Mouse (Mus musculus) liver, adult 2 months (tissue): ENCODE measurements around the gene Dnajc27. TPM values are rescaled to one million over a fixed set of nuclear protein-coding genes. Genes with fewer than 3 reads are reported as not detected.
A peak's percentile ranks its signal among the peaks of the same experiment; 100 is the strongest.

Experiments
- DNase-seq: peaks from one replicate; pipeline ENCODE4 v3.0.0-alpha.2; 2011; ENCODE audit warnings: low read depth, low spot score; ENCODE audit errors: extremely low read depth
- H3K27ac ChIP-seq: fragments of 200-500 bp; replicated peaks from 2 replicates; pipeline ENCODE4 v1.5.1; 2012; ENCODE audit warnings: low read depth, mild to moderate bottlenecking, control low read depth, inconsistent platforms, low read length; ENCODE audit not compliant: insufficient read depth
- H3K27me3 ChIP-seq: fragments of 200-500 bp; 2 replicates; pipeline ENCODE4 v1.6.1; 2012; ENCODE audit warnings: mild to moderate bottlenecking, moderate library complexity, low read length, inconsistent platforms; ENCODE audit not compliant: control insufficient read depth, insufficient read depth
- H3K36me3 ChIP-seq: fragments of 200-500 bp; 2 replicates; pipeline ENCODE4 v1.6.1; 2012; ENCODE audit warnings: low read length, inconsistent platforms; ENCODE audit not compliant: control insufficient read depth, insufficient read depth
- H3K4me1 ChIP-seq: fragments of 200-500 bp; 2 replicates; pipeline ENCODE4 v1.6.1; 2011; ENCODE audit warnings: low read length; ENCODE audit not compliant: control insufficient read depth, insufficient read depth
- H3K4me3 ChIP-seq: fragments of 200-500 bp; 2 replicates; pipeline ENCODE4 v1.5.1; 2011; ENCODE audit warnings: low read depth, mild to moderate bottlenecking, control low read depth, low read length, moderate library complexity; ENCODE audit not compliant: insufficient read depth
- H3K79me2 ChIP-seq: fragments of 200-500 bp; 2 replicates; pipeline ENCODE4 v1.6.1; 2012; ENCODE audit warnings: inconsistent platforms, mild to moderate bottlenecking, low read length, moderate library complexity; ENCODE audit not compliant: control insufficient read depth, insufficient read depth
- H3K9ac ChIP-seq: fragments of 200-500 bp; 2 replicates; pipeline ENCODE4 v1.6.1; 2012; ENCODE audit warnings: low read depth, mild to moderate bottlenecking, control low read depth, inconsistent platforms, low read length
- CTCF ChIP-seq: fragments of 200-500 bp; IDR thresholded peaks from 2 replicates; pipeline ENCODE4 v1.5.1; 2011; ENCODE audit warnings: low read depth, low read length, control low read depth
- POLR2A ChIP-seq: fragments of 200-500 bp; IDR thresholded peaks from 2 replicates; pipeline ENCODE4 v1.6.1; 2011; ENCODE audit warnings: low read length, control low read depth; ENCODE audit not compliant: insufficient read depth; ENCODE audit errors: extremely low read depth
- WGBS: fragments of 180-500 bp; shearing (Covaris S2); methylation state at CpG from one replicate; pipeline ENCODE4 v1.1.7; 2018; 5-methylcytosine and 5-hydroxymethylcytosine counted together
- polyA plus RNA-seq: library from polyadenylated mRNA; depleted of rRNA; stranded (reverse); fragments of >200 nt; gene quantifications from 2 replicates; pipeline ENCODE4 v1.2.3, GENCODE M21; 2012
- total RNA-seq: library from RNA; depleted of rRNA; stranded (reverse); fragments of >200 nt; gene quantifications from 2 replicates; pipeline ENCODE4 v1.2.3, GENCODE M21; 2014

The Dnajc27 gene
- total and polyA plus RNA-seq, 2 experiments, result 0.46 to 0.54 TPM

DNA sequence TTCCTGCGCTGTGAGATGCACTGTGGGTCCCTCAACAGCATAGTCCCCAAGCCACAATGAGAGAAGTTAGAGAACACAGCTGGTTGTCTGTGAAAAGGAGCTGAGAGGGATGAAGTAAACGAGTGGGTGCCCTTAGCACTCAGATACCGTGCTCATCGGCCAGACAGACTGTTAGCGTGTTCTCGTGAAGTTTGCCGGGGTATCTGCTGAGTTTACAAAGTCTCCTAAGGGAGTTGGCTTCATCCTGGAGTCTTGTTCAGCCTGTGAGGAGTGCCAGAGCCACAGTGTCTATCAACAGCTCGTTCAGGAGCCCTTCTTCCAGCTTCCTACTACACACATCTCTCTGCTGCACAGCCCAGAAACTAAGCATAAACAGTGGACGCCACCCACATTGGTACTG, 33.7 kb downstream of the Dnajc27 start:
- Histone ChIP-seq H3K4me1 (no peaks in the 10 kb centered on the region), H3K27ac (no peak overlapping the region), H3K27me3 (no peaks in the 10 kb centered on the region), H3K4me3 (no peak overlapping the region), H3K36me3 (no peaks in the 10 kb centered on the region), H3K9ac (no peak overlapping the region), H3K79me2 (no peaks in the 10 kb centered on the region)
- 80% methylated on average over 9 of the region's 9 CpGs for WGBS
- TF ChIP-seq POLR2A, result no peak
- no peak for TF ChIP-seq CTCF
- no peak for DNase-seq

DNA sequence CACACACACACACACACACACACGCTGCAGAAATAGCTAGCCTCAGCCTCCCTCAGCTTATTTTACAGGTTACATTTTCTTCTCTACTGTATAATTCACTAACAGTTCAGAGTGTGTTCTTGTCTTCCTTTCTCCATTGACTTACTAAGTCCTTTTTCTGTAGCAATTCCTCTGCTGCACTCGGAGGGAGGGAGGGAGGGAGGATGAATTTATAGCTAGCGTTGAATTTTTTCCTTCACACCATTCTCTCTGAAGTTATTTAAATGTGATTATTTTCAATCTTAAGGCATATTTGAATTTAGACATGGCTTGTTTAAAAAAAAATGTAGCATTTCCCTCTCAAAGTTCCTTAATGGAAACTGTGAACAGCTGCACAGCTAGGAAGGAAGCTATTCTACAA, 34.8 kb downstream of the Dnajc27 start:
- Histone ChIP-seq H3K36me3 (no peaks in the 10 kb centered on the region), H3K27me3 (no peaks in the 10 kb centered on the region), H3K4me3 (no peak overlapping the region), H3K9ac (no peak overlapping the region), H3K79me2 (no peaks in the 10 kb centered on the region), H3K27ac (no peak overlapping the region), H3K4me1 (no peaks in the 10 kb centered on the region)
- no peak for DNase-seq
- WGBS, result 78% methylated on average over 3 of the region's 3 CpGs
- no peak for TF ChIP-seq POLR2A
- TF ChIP-seq CTCF, result no peak

DNA sequence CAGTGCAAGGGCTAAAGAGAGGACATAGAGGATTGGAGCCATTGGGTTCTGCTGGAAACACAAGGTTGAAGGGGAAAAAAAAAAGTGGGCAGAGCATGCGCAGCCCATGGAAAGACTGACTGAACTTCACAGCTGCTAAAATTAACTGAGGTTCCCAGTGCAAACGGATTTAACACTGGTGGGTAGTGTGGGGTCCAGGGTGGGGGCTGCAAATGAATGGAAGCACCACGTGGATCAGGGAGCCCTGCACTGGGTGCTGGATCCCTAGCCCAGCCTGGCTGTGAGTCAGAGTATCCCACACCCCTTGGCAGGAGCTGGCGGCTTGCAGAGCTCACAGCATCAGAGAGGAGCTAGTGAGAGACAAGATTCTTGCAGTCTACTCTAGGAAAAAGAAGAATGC, 35.2 kb downstream of the Dnajc27 start:
- H3K4me3 ChIP-seq, result no peak overlapping the region
- H3K9ac ChIP-seq, result no peak overlapping the region
- H3K27ac ChIP-seq, result no peak overlapping the region
- H3K4me1 ChIP-seq, result no peaks in the 10 kb centered on the region
- H3K79me2 ChIP-seq, result no peaks in the 10 kb centered on the region
- H3K27me3 ChIP-seq, result no peaks in the 10 kb centered on the region
- no peak for DNase-seq
- TF ChIP-seq CTCF (no peak), POLR2A (no peak)
- 71% methylated on average over 4 of the region's 4 CpGs for WGBS
- H3K36me3 ChIP-seq, result no peaks in the 10 kb centered on the region

DNA sequence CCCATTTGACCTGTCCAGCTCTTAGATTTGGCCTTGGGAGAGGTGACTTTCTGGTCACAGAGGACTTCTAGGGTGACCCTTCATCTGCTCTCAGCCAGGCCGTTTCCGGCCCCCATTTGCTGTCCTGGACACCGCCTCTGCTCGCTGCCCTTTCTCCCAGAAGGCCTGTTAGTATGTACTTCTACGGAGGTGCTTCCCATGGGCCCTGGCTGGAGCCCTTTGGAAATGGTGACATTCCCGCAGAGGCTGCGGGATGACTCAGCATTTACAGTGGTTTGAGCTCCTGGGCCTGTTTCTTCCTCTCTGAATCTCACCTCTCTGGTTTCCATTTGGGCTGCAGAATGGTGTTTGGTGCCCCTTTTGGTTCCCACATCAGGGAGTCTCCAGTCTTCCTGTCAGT, 45.0 kb downstream of the Dnajc27 start:
- Histone ChIP-seq H3K4me3 (no peak overlapping the region), H3K4me1 (no peaks in the 10 kb centered on the region), H3K79me2 (no peaks in the 10 kb centered on the region), H3K27me3 (no peaks in the 10 kb centered on the region), H3K27ac (no peak overlapping the region), H3K36me3 (no peaks in the 10 kb centered on the region), H3K9ac (no peak overlapping the region)
- TF ChIP-seq POLR2A, result no peak
- no peak for TF ChIP-seq CTCF
- 80% methylated on average over 7 of the region's 7 CpGs for WGBS
- DNase-seq, result no peak

DNA sequence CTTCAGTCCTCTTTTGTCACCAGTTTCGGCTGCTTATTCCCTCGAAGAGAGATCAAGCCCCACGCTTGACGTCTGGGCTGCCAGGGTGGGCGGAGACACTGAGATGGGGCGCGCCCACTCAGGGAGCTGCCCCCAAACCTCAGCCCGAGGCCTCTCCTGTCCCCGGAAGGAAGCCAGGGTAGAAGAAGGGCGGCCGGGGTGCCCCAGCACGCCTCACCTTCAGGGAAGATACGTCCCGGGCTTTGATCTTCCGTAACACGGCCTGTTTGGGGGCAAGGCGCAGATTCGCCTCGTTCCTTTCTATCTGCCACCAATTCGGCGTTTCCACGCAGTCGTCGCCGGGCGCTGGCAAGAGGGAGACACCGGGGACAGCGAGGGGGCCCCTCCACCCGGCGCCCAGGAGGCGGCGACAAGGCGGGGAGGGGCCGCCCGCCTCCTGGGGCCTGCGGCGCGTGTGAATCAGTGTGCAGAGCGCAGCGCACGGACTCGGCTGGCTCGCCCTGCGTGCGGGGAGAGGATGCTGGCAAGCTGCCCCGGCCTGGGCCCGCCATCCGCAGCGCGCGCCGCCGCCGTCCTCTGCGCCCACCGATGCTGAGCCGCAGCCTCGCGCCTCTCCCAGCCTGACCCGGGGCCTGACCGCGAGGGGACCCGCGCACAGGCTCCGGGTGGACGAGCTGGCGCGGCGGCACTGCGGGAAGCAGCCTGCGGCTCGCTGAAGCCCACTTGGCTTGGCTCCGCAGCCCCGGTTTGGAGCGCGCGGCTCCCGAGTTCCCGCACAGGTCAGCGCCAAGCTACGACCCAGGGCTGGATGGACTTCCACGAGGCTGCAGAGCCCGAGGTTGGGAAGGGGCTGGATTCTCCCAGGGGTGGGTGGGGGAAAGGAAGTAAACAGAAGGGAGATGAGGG, 50.8 kb downstream of the Dnajc27 start, which contains the start of gene Adcy3:
Gene Adcy3 (plus strand): TSS at position 163 of the 906 bp plus-strand sequence.
- no peak within 1 kb of the TSS for H3K27ac ChIP-seq
- 2% methylated on average over 83 of the region's 83 CpGs for WGBS
- no peaks in the 10 kb centered on the region for H3K36me3 ChIP-seq
- no peak for DNase-seq
- peaks cover 5% of the 10 kb centered on the region; the same call in 1 of the 2 replicates for H3K27me3 ChIP-seq
- H3K79me2 ChIP-seq, result no peaks in the 10 kb centered on the region
- H3K4me1 ChIP-seq, result no peaks in the 10 kb centered on the region
- peak within 1 kb of the TSS; percentile 61 for H3K9ac ChIP-seq
- TF ChIP-seq POLR2A (no peak), CTCF (no peak)
- H3K4me3 ChIP-seq, result peak within 1 kb of the TSS; percentile 62

DNA sequence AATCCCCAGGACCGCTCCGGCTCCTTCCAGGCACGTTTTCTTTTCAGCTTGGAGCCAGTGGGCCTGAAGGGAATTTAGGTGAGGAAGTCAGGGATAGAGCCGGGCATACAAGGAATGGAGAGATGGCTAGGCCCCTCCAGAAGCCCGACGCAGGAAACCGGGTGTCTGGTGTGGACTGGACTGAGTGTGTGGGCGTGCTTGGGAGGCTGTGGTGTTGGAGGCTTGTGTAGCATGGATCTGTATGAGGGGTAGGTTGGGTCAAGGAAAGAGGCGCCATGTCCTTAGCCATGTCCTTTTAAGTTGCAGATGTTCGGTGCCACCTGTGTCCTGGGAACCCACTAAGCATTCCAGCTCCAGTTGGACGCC, 51.4 kb downstream of the Dnajc27 start:
- Histone ChIP-seq H3K27me3 (peaks cover 5% of the 10 kb centered on the region; the same call in 1 of the 2 replicates), H3K4me3 (peak overlapping the region; percentile 62; the same call in 1 of the 2 replicates), H3K4me1 (no peaks in the 10 kb centered on the region), H3K27ac (no peak overlapping the region), H3K9ac (peak overlapping the region; percentile 61; the same call in 1 of the 2 replicates), H3K79me2 (no peaks in the 10 kb centered on the region), H3K36me3 (no peaks in the 10 kb centered on the region)
- no peak for DNase-seq
- WGBS, result 29% methylated on average over 11 of the region's 11 CpGs
- TF ChIP-seq CTCF (no peak), POLR2A (no peak)
